Mouse (Mus musculus) splenic B cell, adult 2 months (primary cell): ENCODE measurements at regions not wholly inside any gene's neighbourhood (a gene's known extent, or its start where the extent isn't known, plus 50 kb on each side); places are given as distances from the start of the nearest gene placed in this dataset.

Experiments
- DNase-seq: peaks from one replicate; pipeline ENCODE4 v3.0.0-alpha.2; 2011; ENCODE audit warnings: low read depth, low spot score
- H3K27me3 ChIP-seq: 2 replicates; pipeline ENCODE4 v1.6.1; 2012; ENCODE audit warnings: mild to moderate bottlenecking, low read length, moderate library complexity, mixed read lengths; ENCODE audit not compliant: control insufficient read depth, poor library complexity, insufficient read depth, severe bottlenecking
- H3K36me3 ChIP-seq: 2 replicates; pipeline ENCODE4 v1.6.1; 2012; ENCODE audit warnings: mild to moderate bottlenecking, low read length, moderate library complexity, mixed read lengths; ENCODE audit not compliant: control insufficient read depth, poor library complexity, insufficient read depth, severe bottlenecking

DNA sequence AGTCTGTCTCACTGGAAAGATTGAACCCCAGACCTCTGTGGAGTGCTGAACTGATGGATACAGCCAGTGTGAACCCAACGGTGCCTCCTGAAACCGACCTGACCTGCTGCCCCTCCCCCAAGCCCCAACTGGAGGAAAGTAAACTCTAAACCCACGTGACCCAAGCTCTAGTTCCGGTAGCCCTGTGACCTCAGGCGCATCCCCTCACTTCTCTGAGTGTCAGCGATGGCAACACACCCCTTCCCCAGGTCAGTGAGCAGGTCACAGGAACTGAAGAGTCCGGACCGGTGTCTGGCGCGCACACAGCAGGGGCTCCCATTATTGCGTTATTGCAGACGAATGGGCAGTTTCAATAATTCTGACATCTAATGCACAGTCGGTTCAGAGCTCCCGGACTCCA lies 131.5 kb downstream of the Kif26a start:
- DNase-seq = no peak
- H3K27me3 ChIP-seq = no peaks in the 10 kb centered on the region

DNA sequence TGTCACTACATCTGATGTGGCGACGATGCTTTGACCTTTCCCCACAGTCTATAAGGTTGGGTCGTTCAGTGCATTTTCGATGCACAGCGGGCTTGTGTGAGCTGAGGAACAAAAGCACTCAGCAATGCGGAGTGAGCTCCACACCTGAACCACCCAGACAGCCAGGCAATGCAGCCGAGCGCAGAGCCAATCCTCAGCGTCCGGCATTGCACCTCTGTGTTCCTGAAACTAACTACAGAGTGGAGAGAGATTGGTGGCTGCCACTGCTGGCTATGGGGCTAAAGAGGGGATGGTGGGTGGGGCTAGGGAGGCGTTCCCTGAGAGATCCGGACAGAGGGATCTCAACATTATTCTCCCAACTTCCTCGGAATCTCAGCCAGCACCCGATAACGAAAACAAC lies 139.1 kb downstream of the Kif26a start:
- H3K36me3 ChIP-seq = no peaks in the 10 kb centered on the region
- no peak for DNase-seq
- no peaks in the 10 kb centered on the region for H3K27me3 ChIP-seq

More for the DNA sequence above, 131.5 kb downstream of the Kif26a start:
- no peaks in the 10 kb centered on the region for H3K36me3 ChIP-seq

DNA sequence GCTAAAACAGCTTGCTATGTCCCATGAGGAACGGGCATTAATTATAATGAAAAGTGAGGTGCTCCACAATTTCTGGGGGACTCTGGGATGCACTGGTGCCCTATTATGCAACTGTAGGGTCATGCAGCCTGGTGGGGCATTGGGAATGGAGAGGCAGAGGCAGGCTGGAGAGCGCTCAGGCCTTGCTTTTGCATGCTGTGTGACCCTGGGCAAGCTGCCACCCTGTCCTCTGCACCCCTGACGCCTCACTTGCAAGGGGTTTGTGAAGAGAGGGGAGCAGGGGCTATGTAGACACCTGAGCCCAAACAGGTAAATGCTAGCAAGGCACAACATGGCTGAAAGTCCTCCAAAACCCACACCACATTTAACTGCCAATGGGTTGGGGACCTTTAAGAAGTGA lies 142.8 kb downstream of the Kif26a start:
- Histone ChIP-seq H3K36me3 (no peaks in the 10 kb centered on the region), H3K27me3 (no peaks in the 10 kb centered on the region)
- DNase-seq = no peak

DNA sequence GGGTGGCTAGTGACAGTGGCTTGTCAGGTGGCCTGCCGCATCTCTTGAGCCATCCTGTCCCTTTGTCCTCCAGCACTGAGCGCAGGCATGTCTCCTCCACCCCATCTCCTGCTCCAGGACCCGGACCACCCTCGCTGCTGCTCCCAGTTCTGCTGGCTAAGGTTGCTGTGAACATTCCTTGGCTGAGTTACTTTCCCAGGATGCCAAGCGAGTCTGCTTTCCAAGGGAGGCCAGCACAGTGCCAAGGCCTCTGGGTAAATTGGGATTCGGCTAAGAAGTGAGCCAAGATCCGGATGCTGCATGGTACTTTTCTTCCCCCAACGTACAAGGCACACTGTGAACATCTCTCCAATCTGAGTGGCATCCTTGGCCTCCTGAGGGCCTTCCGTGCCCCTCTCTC lies 144.3 kb downstream of the Kif26a start:
- Histone ChIP-seq H3K27me3 (no peaks in the 10 kb centered on the region), H3K36me3 (no peaks in the 10 kb centered on the region)
- DNase-seq = no peak

DNA sequence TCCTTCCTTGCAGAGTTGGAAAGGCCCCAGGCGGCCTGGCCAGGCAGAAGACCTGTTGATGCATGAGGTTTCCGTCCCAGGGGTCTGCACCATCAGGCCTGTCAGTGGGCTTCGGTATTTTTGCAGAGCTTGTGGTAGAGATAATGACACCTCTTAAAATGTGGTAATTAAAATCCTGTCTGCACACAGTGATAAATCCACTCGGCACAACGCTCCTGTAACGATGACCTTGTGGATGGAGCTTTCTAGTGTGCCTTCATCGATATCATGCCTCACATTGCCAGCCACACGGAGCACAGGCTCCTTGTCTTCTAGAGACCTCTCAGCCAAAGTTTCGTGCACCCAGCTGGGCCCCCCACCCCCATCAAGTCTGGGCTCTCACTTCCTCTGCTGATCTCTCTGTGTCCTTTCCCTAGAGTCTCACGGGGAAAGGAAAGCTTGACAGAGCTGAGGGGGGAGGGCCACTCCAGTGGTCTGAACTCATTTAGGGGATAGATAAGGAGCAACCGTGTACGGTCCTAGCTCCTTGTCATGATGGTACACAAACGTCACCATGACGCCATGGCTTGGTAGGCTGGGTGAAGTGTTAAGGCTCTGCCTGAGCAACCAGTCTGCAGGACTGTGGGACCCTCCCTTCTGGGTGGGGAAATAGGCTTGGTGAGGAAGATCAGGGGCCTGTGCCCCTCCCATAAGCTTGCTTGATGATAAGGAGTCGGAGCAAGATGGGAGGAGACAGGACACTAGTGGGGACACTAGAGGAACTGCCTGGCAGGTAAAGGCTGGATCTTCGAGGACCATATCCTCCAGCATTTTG lies 145.9 kb downstream of the Kif26a start:
- DNase-seq = no peak
- Histone ChIP-seq H3K27me3 (no peaks in the 10 kb centered on the region), H3K36me3 (no peaks in the 10 kb centered on the region)

DNA sequence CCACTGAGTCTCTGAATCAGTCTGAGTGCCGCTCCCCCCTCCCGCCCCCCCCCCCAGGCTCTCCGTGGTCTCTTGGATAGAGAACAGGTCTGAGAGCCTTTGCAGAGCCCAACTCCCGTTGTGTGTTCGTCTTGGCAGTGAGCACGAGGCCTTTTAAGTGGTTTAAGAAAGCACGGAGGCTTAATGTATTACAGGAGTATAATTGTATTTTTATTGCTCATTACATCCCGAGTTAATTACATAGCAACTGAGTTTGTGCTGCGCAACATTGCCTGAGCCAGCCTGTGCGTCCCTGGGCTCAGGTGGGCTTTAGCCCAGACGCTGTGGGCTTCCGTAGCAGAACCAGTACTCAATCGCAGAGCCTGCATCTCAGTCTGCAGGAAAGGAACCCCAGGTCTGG lies 147.1 kb downstream of the Kif26a start:
- DNase-seq = no peak
- no peaks in the 10 kb centered on the region for H3K36me3 ChIP-seq
- no peaks in the 10 kb centered on the region for H3K27me3 ChIP-seq

DNA sequence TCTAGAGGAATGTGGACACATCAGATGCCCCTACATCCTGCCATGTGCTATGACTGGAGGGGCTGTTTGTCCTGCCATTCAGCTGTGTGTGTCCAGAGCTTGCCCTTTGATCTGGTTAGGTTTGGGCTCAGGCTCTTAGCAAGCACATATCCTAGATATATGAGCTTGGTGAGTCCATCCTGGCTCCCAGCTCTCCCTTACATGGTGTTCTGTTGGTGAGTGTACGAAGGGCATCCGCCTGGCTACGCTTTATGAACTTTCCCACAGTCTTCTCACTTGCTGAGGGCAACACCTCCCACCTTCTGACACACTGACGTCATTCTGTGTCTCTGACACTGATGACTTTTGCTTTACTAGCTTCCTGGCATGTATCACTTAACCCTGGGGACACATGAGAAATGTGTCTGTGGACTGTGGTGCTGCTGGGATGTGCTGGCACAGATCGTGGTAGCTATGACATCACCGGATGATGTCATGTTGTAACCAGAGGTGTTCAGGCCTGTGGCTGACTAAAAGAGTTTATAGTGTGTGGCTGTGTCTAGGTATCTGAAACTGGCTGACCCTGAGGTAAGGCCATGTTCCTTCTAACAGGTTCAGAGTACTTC lies 149.4 kb downstream of the Kif26a start:
- no peaks in the 10 kb centered on the region for H3K36me3 ChIP-seq
- no peaks in the 10 kb centered on the region for H3K27me3 ChIP-seq
- DNase-seq = no peak

DNA sequence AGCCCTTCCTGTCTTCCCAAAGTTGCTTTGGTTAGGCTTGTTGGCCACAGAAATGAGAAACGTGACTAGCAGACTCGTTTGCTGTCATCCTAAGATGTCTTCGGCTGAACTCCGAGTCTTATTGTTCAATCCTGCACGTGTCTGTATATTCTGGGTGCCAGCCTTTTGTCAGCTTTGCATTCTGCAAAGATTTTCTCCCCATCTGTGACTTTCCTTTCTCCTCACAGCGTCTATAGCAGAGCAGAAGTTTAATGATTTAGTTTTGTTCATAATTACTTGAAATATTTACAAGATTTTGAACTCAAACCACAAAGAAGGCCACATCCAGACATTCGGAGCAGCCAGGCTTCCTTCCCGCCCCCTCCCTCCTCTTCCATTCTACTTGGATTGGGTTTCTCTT lies 152.5 kb downstream of the Kif26a start:
- Histone ChIP-seq H3K27me3 (no peaks in the 10 kb centered on the region), H3K36me3 (no peaks in the 10 kb centered on the region)
- no peak for DNase-seq

DNA sequence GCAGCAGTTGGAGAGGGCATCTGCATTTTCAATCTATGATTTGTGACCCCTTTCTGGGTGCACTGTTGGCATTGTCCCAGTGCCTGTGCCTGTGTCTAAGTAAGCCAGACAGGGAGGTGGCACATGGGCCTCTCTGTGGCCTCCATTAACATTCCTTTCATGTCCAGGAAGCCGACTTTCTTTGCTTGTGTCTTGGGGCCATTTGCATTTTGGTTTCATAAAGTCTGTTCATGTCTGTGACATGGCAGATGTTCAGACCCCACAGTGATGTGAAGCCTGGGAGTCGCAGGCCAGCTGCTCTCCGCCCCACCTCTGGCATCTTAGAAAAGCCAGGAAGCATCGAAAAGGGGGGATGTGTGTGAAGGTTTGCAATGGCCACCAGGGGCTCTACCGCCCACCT lies 153.1 kb downstream of the Kif26a start:
- H3K36me3 ChIP-seq = no peaks in the 10 kb centered on the region
- no peak for DNase-seq
- no peaks in the 10 kb centered on the region for H3K27me3 ChIP-seq

DNA sequence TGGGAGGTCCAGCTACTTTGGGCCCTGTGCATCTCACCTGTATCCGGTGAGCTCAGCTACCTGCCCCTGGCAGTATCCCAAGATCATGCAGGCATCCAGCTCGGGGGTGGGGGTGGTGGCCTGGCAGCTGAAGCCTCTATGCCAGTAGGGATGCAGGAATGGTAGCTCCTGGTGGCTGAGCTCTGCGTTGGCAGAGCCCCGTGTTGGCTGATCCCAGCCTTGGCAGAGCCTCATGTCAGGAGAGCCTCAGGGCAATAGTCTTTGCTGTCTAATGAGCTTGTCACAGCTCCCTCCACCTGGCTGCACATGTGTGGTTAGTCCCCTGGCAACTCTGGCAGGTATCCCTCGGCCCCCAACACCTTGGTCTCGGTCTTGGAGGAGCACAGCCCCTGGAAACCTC lies 153.6 kb downstream of the Kif26a start:
- Histone ChIP-seq H3K36me3 (no peaks in the 10 kb centered on the region), H3K27me3 (no peaks in the 10 kb centered on the region)
- no peak for DNase-seq

DNA sequence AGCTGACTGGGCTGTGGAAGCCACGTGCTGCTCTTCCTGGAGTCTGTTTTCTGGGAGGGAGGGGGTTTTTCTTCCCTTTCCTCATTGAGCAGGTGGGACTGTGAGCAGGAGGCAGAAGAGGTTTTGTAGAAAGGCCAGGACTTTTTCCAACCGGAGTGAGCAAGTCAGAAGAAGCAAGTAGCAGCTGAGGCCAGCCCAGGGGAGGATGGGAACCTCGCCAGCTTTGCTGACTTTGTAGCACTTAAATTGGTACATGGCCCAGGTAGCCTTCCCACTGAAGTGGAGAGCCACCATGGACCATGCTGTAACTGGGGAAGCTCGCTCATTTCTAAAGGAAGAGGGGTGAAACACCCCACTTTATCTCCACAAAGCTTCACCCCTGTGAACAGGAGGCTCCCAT lies 154.1 kb downstream of the Kif26a start:
- H3K27me3 ChIP-seq = no peaks in the 10 kb centered on the region
- no peak for DNase-seq

DNA sequence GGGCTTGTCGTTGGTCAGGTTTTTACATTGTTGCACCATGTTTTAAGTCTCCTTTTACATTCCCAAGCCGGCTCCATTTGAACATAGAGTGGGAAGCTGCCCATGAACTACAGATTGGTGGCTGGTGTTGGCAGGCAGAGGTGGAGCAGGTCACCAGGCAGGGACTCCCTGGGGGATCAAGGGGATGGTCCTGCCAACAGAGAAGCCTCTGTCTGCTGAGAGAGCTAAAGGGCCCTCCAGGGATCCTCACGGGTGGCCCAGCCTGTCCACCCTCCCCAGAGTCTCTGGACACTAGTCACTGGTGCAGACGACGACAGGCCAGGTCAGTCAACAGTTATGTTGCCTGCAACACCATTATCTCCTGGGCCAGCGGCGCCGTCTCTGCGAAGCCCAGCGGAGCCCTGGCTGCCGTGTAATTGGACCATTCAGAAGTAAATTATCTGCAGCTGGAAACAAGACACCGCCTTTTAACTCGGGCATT lies 155.4 kb downstream of the Kif26a start:
- Histone ChIP-seq H3K27me3 (no peaks in the 10 kb centered on the region), H3K36me3 (no peaks in the 10 kb centered on the region)
- no peak for DNase-seq

More for the DNA sequence above, 154.1 kb downstream of the Kif26a start:
- H3K36me3 ChIP-seq = no peaks in the 10 kb centered on the region

DNA sequence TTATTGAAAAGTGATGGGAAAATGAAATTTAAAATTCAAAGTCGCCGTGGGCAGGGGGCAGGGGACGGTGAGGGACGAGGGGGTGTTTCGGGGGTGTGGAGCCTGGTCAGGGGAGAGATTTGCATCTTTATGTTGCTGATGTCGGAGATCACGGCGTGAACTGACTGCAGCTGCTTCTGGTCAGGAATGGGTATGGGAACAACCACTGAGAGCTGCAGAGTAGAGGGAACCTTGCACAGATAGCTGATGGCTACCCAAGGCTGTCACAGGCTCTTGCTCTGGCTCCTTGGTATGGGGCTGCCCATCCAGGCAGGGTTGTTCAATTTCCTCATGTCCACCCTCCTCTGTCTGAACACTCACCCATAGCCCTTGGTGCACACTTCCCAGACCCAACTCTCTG lies 155.9 kb downstream of the Kif26a start:
- Histone ChIP-seq H3K36me3 (no peaks in the 10 kb centered on the region), H3K27me3 (no peaks in the 10 kb centered on the region)
- DNase-seq = no peak

DNA sequence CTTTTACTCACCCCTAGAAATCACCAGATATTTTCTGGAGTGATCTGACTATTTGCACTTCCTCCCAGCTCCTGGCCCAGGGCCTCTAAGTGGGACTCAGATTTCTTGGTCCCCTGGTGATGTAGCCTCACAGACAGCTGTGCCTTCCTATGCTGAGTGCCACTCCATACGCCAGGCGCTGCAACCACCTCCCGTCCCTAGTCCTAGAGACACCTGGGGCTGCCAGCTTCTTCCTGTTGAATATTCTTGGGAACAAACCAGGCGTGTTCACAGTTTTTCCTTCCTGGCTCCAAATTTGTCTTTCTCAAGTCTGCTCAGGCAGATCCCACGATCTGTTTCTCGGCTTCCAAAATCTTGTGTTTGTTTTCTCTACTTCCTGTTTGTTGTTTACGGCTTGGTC lies 160.2 kb downstream of the Kif26a start:
- no peaks in the 10 kb centered on the region for H3K36me3 ChIP-seq
- no peaks in the 10 kb centered on the region for H3K27me3 ChIP-seq
- DNase-seq = no peak

DNA sequence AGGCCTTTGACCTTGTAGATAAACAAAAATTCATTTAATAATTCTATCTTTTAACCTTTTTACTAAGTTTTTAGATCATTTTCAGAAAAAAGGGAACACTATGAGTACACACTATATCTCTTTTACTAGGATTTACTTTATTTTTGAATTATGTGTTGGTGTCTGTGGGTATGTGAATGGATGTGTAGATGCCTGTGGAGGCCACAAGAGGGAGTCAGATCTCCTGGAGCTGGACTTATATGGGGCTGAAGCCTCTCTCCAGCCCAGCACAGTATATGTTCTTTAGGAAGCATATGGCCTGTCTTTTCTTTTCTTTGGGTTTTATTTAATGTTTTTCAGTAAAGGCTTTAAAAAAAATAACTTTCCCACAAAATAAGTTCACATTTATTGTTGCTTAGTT lies 162.0 kb downstream of the Kif26a start:
- no peak for DNase-seq
- no peaks in the 10 kb centered on the region for H3K36me3 ChIP-seq
- peaks cover 2% of the 10 kb centered on the region; the same call in 1 of the 2 replicates for H3K27me3 ChIP-seq
